Mouse (Mus musculus) olfactory bulb, adult 2 months (tissue): ENCODE results near the gene Gm28048.

ENCODE experiments used
- CTCF ChIP-seq: fragments of 200-500 bp; IDR thresholded peaks from 2 replicates; pipeline ENCODE4 v1.5.1; 2012; ENCODE audit warnings: low read depth, mild to moderate bottlenecking, low read length, moderate library complexity; ENCODE audit not compliant: insufficient read depth
- POLR2A ChIP-seq: fragments of 200-500 bp; IDR thresholded peaks from 2 replicates; pipeline ENCODE4 v1.6.1; 2012; ENCODE audit warnings: mild to moderate bottlenecking, low read depth, low read length, moderate library complexity; ENCODE audit not compliant: insufficient read depth

GRCm38 (mm10) chr11:22873383-22873782 is 108.5 kb downstream of the Gm28048 start:
- TF ChIP-seq CTCF: no peak
- TF ChIP-seq POLR2A: no peak
